Mouse (Mus musculus) liver, adult 2 months (tissue): ENCODE data around the gene Nkd1.

Source experiments
- CTCF ChIP-seq: fragments of 200-500 bp; IDR thresholded peaks from 2 replicates; pipeline ENCODE4 v1.5.1; 2011; ENCODE audit warnings: low read depth, low read length, control low read depth
- POLR2A ChIP-seq: fragments of 200-500 bp; IDR thresholded peaks from 2 replicates; pipeline ENCODE4 v1.6.1; 2011; ENCODE audit warnings: low read length, control low read depth; ENCODE audit not compliant: insufficient read depth; ENCODE audit errors: extremely low read depth

- TF ChIP-seq POLR2A, result no peak
- TF ChIP-seq CTCF, result no peak
Observed at GRCm38 (mm10) chr8:88588205-88588889, 67.2 kb downstream of the Nkd1 start.
